Mouse (Mus musculus) thymus, postnatal 36 days (tissue): ENCODE data around the gene Fam151a.
"Not testable (repeated sequence)": the region's sequence is repeated elsewhere in the genome, so short reads cannot be mapped to it uniquely, and the experiment has no call there.

ENCODE experiments used
- DNase-seq, 2 experiments: peaks; one replicate each; pipeline ENCODE4 v3.0.0; 2022; ENCODE audit warnings: mixed read lengths in 2 of 2

Fam151a gene

DNA sequence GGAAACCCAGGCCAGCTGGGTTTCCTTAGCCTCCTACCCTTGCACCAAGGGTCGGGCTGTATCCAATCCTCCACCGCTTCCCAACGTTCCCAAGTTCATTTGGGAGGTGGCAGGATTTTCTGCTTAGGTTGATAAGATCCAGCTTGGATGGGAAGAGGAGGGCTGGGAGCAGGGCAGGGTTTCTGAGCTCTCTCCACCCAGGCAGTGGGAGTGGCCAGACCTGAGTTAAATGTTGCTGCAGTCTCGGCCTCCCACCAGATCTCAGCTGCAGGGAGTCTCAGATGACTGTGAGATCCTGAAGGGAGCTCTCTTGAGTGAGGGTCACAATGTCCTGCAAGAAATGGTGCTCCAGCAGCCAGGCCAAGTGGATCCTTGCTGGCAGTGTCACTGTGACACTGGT, at the start of gene Fam151a:
Fam151a (plus strand) TSS at position 254 of the 400 bp plus-strand sequence.
- DNase-seq = no peak

DNA sequence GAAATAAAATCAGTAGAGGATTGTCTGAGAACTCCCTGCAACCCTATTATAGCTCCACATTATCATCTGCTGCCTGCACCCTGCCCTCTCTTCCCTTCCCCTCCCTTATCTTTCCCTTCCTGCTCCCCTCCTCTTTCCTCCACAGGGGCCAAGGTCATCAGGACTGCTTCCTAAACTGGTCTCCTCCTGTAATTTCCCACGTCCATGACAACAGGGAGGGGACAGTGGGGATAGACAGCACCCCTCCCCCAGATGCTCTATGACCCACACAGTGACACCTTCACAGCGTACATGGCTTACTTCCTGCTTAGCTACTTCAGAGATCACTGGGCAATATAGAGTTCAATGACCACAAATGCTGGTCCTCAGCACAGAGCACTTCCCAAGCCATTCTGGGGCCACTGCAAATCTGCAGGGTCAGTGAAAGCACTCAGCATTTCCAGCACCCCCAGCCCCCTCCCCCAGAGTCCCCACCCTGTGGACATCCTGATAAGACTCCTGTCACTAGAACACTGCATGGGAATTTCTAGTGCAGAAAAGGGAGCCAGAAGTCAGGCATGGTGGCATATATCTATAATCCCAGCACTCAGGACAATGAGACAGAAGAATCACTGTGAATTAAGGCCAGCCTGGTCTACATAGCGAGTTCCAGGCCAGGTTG, 44.9 kb upstream of the Fam151a start:
- DNase-seq = no peak

DNA sequence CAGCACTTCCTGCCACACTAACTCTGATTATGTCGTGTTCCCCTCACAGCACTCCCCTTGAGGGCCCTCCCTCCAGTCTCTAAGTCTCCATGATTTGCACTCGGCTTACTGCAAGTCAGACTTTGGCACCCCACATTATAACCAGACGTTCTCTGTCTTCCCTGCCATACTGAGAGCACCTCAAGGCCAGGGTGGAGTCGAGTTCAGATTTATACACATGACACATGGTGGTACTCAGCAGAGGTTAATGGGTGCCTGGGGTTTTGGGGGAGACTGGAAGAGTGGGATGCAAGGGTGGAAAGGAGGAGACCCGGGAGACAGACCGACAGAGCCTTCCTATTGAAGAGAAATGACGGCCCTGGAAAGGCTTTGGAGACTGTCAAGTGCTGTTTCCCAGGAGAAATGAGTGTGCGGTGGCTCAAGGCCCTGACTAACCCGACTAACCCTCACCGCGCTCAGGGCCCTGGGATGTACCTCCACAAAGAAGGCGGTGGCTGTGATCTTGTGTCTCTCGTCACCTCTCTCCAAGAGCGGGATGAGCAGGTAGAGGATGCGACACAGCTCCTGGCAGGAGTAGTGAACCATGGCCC, 39.8 kb upstream of the Fam151a start:
- no peak for DNase-seq

DNA sequence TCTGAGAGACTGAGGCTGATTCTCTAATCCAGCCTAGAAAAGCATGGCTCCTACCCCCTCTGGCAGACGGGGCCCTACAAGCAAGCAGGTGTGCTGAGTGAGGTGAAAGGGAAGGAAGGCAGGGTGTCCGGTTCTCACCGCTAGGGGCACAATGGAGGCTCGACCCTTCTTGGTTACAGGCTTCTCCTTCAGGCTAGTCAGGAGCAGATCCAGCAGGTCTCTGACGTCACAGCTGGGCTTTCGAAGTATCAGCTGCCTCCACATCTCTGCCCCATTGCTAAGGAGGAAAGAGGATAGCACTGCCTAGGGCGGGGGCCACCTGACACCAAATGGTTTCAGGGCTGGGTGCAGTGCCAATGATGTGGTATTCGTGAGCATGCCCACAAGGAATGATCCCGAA, 33.7 kb upstream of the Fam151a start:
- peak; percentile 20 to 26 for DNase-seq

DNA sequence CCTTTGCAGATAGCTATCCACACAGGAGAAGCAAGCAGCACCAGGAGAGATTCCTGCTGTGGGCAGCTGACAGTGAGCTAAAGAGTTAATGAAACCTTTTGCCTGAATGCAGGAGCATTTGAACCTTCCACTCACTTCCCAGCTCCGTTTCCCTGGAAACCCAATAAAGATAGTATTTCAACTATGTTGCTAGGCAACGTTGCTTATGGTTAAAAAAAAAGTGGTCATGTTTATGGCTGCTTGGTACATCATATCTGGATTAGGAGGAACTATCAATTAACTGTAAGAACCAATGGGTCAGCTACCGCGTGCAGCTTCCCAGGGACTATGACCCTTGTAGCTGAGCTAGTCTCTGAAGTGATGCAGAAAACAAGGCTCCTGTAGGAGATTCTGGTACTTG, 32.9 kb upstream of the Fam151a start:
- no peak for DNase-seq

DNA sequence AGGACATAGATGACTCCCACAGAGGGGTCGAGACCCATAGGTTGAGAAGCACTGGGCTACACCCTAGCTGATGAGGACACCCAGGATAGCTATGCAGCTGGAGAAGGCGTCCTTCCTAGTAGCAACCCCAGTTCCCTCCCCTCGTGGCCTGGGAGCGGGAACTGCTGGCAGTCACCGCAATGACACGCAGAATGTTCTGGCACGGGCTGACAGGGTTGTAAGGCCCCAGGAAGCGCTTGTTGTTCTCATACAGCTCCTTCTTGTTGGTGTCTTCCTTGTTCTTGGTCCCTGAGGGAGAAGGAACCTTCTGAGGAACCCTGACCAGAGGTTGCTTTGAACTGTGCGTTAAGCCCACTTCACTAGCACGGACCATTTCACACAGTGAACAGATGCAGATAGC, 29.7 kb upstream of the Fam151a start:
- DNase-seq = no peak

DNA sequence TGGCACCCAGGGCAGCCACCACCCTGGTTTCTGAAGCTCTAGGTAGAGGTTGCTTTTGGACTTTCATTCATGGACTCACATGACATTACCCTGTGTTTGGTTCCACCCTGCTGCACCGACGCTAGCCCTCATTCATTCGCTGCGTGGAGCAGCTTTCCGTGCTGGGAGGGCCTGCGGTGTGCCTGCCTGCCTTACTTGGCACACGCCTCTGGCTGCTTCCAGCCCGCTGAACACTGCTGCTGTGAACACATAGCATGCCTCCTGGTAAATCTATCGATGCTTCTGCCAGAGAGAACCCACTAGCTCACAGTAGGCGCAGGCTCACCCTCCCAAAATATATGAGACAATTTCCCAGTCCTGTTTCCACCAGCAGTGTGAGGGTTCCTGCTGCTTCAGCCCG, 29.3 kb upstream of the Fam151a start:
- no peak for DNase-seq

DNA sequence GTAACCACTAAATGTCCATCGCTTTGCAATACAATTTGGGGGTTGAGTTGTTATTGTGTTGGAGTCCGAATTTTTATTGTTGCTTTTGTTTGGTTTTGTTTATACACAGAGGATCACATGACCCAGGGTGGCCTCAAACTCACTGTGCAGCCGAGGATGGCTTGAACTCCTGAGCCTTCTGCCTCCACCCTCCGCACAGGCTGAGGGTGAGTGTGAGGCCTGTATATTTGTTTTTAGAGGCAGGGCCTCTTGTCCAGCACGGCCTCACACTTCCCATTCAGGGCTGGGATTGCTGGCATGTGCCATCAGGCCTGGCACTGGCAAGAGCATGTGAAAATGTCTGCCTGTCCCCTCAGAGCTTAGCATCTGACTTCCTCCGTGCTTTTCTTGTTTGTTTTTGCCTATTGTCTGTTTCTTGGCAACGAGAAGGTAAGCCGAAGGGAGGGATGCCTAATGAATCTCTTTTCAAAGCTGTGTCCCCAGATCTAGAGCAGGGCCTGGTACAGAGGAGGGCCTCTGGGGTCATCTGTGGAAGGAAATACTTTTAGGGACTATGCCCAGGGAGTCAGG, 28.5 kb upstream of the Fam151a start:
- DNase-seq = no peak

DNA sequence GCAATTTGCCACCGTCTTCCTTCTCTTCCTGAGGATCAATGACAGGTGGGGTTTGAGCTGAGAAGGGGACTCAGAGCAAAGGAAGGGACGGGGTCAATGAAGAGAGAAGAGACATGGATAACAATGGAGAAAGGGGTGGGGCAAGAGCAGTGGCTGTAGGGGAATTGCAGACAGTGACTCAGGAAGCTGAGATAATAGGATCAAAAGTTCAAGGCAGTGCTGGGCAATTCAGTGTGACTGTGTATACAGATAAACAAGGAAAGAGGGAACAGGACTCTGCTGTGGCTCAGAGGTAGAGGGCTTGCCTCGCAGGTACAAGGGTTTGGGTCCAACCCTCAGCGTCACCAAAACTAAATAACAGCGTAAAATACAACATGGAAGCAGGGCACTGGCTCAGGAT, 25.7 kb upstream of the Fam151a start:
- DNase-seq = no peak

DNA sequence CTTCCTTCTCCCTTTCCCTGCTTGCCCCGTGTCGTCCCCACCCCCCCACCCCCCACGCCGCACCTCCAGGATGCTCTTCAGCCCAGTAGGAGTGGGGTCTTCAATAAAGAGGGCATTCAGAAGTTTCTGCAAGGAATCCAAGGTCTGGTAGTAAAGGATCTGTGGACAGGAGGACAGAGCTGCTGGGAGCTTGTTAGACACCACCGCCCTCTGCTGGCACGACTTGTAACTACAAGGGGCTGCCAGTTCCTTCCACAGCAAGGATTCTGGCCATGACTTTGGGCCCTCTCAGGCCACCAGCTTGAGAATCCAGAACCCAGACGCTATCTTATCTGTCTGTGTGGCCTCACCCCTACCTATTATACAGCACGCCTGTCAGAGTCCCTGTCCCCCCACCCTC, 25.3 kb upstream of the Fam151a start:
- DNase-seq = peak; percentile 64 to 72

DNA sequence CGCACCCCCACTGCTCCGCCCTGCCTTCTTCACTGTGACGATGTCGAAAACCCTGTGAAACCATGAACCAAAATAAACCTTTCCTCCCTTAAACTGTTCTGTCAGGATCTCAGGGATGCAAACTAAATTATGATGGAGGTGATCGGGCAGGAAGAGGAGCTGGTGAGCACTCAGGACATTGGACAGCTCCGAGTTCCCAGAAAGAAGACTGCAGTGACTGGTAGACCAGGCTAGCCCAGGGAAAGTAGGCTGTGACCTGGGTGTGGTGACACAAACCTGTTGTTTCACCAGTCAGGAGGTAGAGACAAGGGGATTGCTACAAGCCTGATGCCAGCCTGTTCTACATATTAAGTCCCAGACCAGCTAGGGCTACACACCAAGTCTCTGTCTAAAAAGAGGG, 20.1 kb upstream of the Fam151a start:
- no peak for DNase-seq

DNA sequence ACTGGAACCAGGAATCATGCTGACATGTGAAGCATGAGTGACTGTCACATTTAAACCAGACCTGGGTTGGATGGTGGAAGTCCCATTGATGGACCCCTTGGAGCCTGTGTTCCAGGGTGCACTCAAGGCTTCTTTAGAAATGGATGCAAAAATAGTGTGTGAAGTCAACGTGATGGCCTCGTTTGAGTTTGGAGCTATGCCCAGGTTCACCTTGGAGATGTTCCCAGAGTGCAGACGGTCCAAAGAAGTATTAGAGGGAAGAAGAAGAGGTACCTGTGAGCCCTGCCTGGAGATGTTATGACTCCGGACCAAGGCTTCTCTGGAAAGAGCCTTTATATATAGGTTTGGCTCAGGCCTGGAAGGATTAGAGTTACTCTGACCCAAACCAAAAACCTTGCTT, 13.1 kb upstream of the Fam151a start:
- no peak for DNase-seq

DNA sequence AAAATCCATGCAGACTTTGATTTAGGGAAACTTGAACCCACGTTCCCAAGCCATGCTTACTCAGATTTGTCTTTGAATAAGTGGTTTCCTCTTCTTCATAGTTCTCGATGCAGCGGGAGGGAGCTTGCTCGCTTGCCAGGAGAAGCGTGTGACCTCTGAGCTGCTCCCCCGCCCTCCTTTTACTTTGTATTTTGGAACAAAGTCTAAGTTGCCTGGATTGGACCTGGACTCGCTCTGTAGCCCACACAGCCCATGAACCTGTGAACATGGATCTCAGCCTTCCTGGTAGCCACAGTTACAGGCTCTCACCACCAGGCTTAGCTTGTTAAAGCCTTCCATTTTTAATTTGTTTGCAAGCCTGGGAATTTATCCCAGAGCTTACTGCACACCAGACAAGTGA, 2.9 kb upstream of the Fam151a start, which contains the start of gene Mroh7:
Mroh7 (minus strand) TSS at position 112 of the 400 bp plus-strand sequence.
- no peak for DNase-seq

DNA sequence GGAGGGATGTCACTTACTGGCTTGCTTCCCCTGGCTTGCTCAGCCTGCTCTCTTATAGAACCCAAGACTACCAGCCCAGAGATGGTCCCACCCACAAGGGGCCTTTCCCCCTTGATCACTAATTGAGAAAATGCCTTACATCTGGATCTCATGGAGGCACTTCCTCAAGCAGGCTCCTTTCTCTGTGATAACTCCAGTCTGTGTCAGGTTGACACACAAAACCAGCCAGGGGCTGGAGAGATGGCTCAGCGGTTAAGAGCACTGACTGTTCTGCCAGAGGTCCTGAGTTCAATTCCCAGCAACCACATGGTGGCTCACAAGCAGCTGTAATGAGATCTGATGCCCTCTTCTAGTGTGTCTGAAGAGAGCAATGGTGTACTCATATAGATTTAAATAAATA, 3.2 kb downstream of the Fam151a start:
- DNase-seq = not testable (repeated sequence)

DNA sequence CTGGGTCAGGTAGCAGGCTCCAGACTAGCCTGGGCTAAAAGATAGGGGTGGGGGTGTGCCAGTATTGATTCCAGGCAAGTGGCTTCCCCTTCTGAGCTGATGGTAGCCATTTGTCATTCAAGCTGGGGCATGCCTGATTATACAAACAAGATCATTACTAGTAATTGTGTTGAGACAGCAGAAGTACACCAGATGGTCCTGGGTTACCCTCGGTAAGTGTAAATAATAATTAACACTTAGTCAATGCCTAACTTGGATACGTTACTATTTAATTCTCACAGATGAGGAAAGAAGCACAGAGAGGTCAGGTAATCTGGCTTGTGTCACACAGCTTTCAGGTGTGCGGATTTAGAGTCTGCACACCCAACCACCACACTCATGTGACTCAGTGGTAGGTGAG, 4.2 kb downstream of the Fam151a start:
- DNase-seq = no peak

DNA sequence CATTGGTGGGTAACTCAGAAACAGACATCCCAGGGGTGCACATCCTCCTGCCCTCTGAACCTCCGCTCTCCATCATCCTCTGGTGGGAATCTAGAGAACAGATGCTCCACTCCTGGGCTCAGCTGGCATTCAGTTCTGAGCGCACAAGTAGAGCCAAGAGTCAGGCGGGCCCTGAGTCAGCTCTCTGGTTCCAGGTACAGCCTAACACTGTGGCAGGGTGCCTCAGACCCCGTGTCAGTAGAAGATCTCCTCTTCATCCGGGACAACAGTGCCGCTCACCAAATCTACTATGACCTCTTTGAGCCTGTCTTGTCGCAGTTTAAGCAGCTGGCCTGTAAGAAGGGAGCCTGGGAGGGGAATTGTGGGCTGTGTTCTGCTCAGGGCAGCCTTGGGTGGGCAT, 12.2 kb downstream of the Fam151a start:
- DNase-seq = no peak

DNA sequence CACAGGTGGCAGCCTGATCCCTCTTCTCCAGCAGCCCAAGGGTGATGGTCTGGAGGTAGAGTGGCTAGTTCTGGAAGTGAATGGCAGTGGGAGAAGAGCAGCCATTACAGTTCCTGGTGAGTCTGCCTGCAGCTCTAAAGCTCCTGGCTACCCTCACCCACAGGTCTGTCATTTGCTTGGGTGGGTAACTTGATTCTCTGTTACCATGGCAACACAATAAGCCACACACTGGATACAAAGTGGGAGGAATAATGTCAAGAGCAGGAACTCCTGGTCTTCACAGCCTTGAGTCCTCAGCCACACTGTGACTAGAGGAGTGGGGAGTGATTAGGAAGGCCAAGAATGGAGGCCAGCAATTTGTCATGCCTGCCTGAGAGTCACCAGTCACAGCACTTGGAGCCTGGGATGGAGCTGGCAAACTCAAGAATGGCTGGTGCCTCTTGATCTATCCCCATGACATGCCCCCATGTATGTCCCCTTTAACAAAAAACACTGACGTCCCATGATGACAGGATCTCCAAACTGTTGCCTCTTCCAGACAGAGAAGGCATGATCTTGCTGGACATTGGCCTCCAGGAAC, 13.4 kb downstream of the Fam151a start:
- DNase-seq = no peak

DNA sequence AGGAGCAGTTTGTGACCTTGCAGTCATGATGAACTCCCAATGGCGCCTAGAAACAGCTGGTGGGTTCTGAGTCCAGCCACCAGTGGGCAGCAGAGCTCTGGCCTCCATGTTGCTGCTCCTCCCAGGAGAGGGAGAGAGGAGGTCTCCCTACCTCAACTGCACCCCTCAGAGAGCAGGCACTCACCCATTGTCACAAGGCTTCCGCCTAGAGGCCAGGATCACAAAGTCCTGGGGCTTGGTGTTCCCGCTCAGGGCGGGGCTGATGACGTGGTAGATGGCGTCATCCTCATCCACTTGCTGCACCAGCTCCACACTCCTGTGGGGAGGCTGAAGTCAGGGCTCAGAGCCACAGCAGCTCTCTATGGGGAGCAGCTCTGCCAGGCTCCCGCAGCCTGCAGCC, 16.0 kb downstream of the Fam151a start:
- peak; percentile 24 to 31 for DNase-seq

DNA sequence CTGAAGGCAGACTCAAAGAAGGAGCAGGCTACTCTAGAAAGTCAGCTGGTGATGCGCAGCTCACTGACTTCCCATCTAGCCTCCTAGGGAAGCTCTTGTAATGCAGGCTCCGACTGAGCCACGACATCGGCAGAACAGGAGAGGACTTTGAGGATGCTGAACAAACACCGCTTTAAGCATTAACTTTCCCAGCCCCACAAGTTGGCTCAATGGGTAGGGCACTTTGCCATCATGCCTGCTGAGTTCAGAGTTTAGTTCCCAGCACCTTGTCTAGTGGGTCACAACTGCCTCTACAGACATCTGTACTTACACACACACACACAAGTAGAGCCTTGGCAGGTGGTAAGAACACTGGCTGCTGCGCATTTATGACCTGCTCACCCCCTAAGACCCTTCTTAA, 18.0 kb downstream of the Fam151a start:
- DNase-seq = no peak

DNA sequence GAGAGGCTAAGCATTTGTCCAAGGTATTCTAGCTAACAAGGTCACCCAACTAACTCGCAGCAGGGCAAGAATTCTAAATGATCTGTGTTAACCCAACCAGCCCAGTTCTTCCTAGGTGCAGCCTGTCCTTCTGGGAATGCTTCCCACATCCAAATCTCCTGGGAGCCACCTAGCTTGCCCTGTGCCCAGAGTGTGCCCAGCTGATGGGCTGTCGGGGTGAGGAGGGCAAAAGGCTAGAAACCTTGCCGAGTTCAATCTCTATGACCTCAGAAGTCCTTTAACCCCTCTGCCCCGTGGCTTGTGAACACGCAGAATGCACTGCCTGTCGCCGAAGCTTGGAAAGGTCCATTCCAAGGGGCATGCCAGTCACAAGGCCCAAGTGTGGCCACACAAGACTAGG, 30.5 kb downstream of the Fam151a start:
- no peak for DNase-seq

DNA sequence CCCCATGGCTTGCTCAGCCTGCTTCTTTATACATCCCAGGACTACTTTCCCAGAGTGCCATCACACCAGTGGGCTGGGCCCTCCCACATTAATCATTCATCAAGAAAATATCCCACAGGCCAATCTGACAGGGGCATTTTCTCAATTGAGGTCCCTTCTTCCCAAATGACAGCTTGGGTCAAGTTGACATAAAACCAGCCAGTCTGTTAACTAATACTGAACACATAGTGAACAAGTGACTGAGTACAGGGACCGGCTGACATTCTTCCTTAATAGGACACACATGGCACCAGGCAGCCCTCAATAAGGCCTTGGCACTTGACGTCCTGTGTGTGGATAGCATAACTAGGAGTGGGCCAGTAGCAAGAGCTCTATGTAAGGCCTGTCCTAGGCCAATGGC, 35.6 kb downstream of the Fam151a start:
- DNase-seq = no peak

DNA sequence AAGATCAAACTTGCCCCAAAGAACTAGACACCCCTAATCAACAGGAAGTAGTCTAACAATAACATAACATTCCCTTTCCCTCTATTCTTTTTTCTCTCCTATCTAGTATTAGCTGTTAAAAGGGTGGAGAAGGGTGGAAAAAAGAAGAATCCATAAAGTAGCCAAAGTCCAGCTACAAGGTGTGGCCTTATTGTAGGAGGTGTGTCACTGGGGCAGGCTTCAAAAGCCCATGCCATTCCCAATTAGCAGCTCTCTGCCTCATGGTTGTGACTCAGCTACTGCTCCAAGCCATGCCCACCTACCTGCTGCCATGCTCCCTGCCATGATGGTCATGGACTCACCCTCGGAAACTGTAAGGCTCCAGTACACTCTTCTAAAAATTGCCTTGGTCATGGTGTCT, 38.9 kb downstream of the Fam151a start:
- no peak for DNase-seq

DNA sequence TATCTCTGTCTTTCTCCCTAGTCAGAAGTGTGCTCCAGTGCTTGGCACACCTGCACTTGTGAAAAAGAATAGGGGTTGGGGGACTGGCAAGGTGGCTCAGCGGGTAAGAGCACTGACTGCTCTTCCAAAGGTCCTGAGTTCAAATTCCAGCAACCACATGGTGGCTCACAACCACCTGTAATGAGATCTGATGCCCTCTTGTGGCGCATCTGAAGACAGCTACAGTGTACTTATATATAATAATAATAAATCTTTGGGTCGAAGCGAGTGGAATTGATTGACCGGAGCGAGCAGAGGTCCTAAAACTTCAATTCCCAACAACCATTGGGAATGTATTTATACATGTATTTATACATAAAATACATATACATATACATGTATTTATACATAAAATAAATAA, 42.1 kb downstream of the Fam151a start:
- DNase-seq = not testable (repeated sequence)

DNA sequence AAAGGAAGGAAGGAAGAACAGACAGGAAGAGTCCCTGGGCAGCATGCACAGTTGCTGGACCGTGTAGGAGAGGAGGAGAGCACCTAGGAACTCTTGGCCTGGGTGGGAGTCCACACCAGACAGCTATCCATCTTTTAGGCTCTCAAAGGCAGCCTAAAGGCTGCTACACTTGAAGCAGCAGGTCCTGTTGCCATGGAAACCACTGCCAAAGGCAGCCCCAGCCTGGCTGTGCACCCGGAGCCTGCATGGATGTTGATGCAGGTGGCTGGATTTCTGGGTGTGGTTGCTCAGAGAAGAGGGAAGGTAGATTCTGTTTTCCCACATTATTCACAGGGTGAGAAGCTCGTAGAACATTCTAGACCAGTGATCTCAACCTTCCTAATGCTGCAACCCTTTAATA, 43.3 kb downstream of the Fam151a start:
- no peak for DNase-seq
